In the genomic region with DNA sequence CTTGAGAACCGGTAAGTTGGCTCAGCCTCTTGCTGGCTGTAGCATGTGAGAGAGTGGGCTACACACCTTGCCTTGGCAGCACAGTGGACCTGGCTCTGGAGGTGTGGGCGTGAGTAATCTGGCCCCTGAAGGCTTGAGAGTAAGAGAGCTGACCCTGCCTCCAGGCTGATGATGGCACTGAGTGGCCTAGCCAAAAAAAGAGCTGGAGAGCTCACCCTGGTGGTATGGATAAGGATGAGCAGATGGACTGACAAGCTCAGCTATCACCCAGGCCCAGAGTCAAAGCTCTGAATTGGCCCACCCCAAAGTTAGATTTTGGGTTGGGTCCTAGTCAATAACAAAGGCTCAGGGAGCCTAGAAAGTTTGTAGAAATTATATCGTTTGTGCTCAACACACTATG, we compare ENCODE assay signal across 10 mouse cellular contexts. TPM values are rescaled to one million over a fixed set of nuclear protein-coding genes. Genes with fewer than 3 reads are reported as not detected.
DNase-seq lines count a peak whose midpoint lies in the region; ATAC-seq and TF ChIP-seq lines count a peak whose summit lies in the region.
"Had no signal": no experiment of that assay in that cellular context is flagged by ENCODE, and none has a peak within 500 bp of the region (broad histone marks: within the 10 kb centered on the region; RNA-seq: fewer than 3 reads in every experiment).

No protein-coding gene starts in this region.

- no peaks in the 10 kb centered on the region for H3K4me1 ChIP-seq in kidney, postnatal 0 days (replicated peaks; ENCODE audit: insufficient read depth, low read length)
- H3K4me1 ChIP-seq: limb, embryonic 12.5 days; midbrain, embryonic 12.5 days had no signal

- 67% methylated on average over 3 of the region's 3 CpGs for WGBS in kidney, postnatal 0 days

- H3K9me3 ChIP-seq in kidney, postnatal 0 days (replicated peaks; ENCODE audit: low read length), result no peaks in the 10 kb centered on the region
- H3K9me3 ChIP-seq: limb, embryonic 12.5 days; midbrain, embryonic 12.5 days had no signal

- no peak overlapping the region for H3K9ac ChIP-seq in kidney, postnatal 0 days (ENCODE audit: low read depth, low read length)
- H3K9ac ChIP-seq: limb, embryonic 12.5 days; midbrain, embryonic 12.5 days had no signal

- no peak for ATAC-seq in kidney, postnatal 0 days (replicated peaks; ENCODE audit: low FRiP score, low read depth)
- ATAC-seq in granulocyte monocyte progenitor cell, adult 5-6 weeks (replicated peaks; ENCODE audit: poor library complexity, severe bottlenecking), result no peak; the same call in 1 of the 2 replicates
- ATAC-seq: inflammation-experienced regulatory T-cells, adult 6 months had no signal

- TF ChIP-seq CTCF in kidney, postnatal 0 days (IDR thresholded peaks at IDR 0.05; ENCODE audit: low read depth), result peak; percentile 26; the same call in 1 of the 2 replicates

- no peak overlapping the region for H3K4me3 ChIP-seq in kidney, postnatal 0 days (replicated peaks; ENCODE audit: low read depth, low read length)
- H3K4me3 ChIP-seq: limb, embryonic 12.5 days; midbrain, embryonic 12.5 days had no signal

- no peak for DNase-seq in kidney, postnatal 0 days (ENCODE audit: low spot score)
- DNase-seq in kidney, adult 9 months, result no peak
- peak; percentile 41 for DNase-seq in 416B (ENCODE audit: low read depth)
- peak; percentile 20 for DNase-seq in A20 (ENCODE audit: low read depth, low spot score)
- DNase-seq in cerebellum, postnatal 10 days, result peak; percentile 49 to 56
- no peak for DNase-seq in layer of hippocampus, postnatal 25 days (ENCODE audit: extremely low spot score in 1 of 2, low spot score in 1 of 2)

- H3K4me2 ChIP-seq in kidney, postnatal 0 days (ENCODE audit: low read length), result no peak overlapping the region
- H3K4me2 ChIP-seq: limb, embryonic 12.5 days; midbrain, embryonic 12.5 days had no signal

- no peak overlapping the region for H3K27ac ChIP-seq in kidney, postnatal 0 days
- H3K27ac ChIP-seq: limb, embryonic 12.5 days; midbrain, embryonic 12.5 days had no signal

- H3K36me3 ChIP-seq in kidney, postnatal 0 days (ENCODE audit: insufficient read depth, low read length), result no peaks in the 10 kb centered on the region
- H3K36me3 ChIP-seq: limb, embryonic 12.5 days; midbrain, embryonic 12.5 days had no signal

- no peaks in the 10 kb centered on the region for H3K27me3 ChIP-seq in kidney, postnatal 0 days (ENCODE audit: insufficient read depth, low read length)
- H3K27me3 ChIP-seq: limb, embryonic 12.5 days; midbrain, embryonic 12.5 days had no signal

RNA-seq across cellular contexts. Expression of a gene that starts 52.8 kb away (rescaled TPM):
- polyA plus RNA-seq in kidney, postnatal 0 days (2015; fragmentation: Nextera tagmentation; extraction: Ambion mirVana), result 0.06 TPM in 1 of 2 replicates, not detected in the other
- total RNA-seq in granulocyte monocyte progenitor cell, adult 5-6 weeks (2014; fragmentation: Nextera tagmentation), result not detected in 2 replicates
- not detected in 2 replicates for total RNA-seq in granulocyte monocyte progenitor cell, adult 5-6 weeks (2017)
- total RNA-seq in layer of hippocampus, postnatal 25 days (2021), result under 1 TPM in 1 of 2 experiments, not detected in 1; 0.10 TPM
- polyA plus RNA-seq: inflammation-experienced regulatory T-cells, adult 6 months had no signal

Comparison
In these comparisons a context has a peak if more than half of its experiments do, and no peak if none do; other contexts are left out.
1. DNase-seq: peak in 416B (single experiment), A20 (single experiment) and cerebellum, postnatal 10 days (2 of 2); none in kidney, postnatal 0 days (single experiment), kidney, adult 9 months (single experiment) and layer of hippocampus, postnatal 25 days (0 of 2).